ENCODE assay signal across 28 mouse cellular contexts in the genomic region with DNA sequence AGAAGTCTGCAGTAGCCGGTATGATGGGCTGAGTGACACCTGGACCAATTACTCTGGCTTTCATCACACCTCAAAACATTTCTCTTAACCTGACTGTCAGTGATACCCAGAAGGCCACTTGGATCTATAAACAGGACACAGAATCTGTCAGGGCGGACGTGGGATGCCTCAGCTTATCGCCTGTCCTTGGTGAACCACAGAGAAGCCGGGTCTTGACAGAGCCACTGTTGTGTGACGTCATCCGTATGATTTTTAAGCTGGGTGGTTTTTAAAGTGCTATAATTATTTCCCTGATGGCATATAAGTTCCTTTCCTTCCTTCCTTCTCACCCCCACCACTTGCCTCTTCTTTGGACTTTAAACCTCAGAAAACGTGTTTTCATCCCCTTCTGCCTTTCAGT. TPM values are rescaled to one million over a fixed set of nuclear protein-coding genes. Genes with fewer than 3 reads are reported as not detected.
DNase-seq lines count a peak whose midpoint lies in the region; ATAC-seq and TF ChIP-seq lines count a peak whose summit lies in the region.
"Had no signal": no experiment of that assay in that cellular context is flagged by ENCODE, and none has a peak within 500 bp of the region (broad histone marks: within the 10 kb centered on the region; RNA-seq: fewer than 3 reads in every experiment).

No protein-coding gene starts in this region.

- no peaks in the 10 kb centered on the region for H3K79me2 ChIP-seq in CH12.LX (replicated peaks; ENCODE audit: control insufficient read depth, extremely low read depth, insufficient read depth, poor library complexity, severe bottlenecking)

- no peaks in the 10 kb centered on the region for H3K27me3 ChIP-seq in kidney, embryonic 15.5 days
- H3K27me3 ChIP-seq in CH12.LX (replicated peaks), result no peaks in the 10 kb centered on the region
- H3K27me3 ChIP-seq: embryonic facial prominence, embryonic 13.5 days; forebrain, embryonic 12.5 days; forebrain, embryonic 15.5 days; heart, embryonic 12.5 days; heart, embryonic 15.5 days; Patski had no signal

- no peak for ATAC-seq in kidney, embryonic 15.5 days (replicated peaks; ENCODE audit: low FRiP score)
- ATAC-seq: forebrain, embryonic 15.5 days; hindbrain, postnatal 0 days; inflammation-experienced regulatory T-cells, adult 6 months; Patski had no signal

- DNase-seq in kidney, adult 18-20 months, result no peak
- peak; percentile 25 to 26 for DNase-seq in B cell, adult 2 months
- DNase-seq in CH12.LX (ENCODE audit: extremely low read depth), result peak; percentile 37
- no peak for DNase-seq in right cerebral cortex, adult 2 months (ENCODE audit: low spot score in 2 of 2)
- DNase-seq in cerebellum, postnatal 4 days (ENCODE audit: low spot score in 2 of 2), result no peak
- DNase-seq: adrenal gland, postnatal 10 days; cerebellum, adult 11 months; cerebellum, adult 2 months; cerebellum, adult 9-11 months; cerebellum, postnatal 25 days; embryo, embryonic 11 days; gastrocnemius, postnatal 10 days; heart, adult 18-20 months; heart, postnatal 10 days; heart, postnatal 4 days had no signal

- TF ChIP-seq POLR2A in CH12.LX (IDR thresholded peaks at IDR 0.05; ENCODE audit: low read depth, low read length), result no peak

- H3K4me3 ChIP-seq in kidney, embryonic 15.5 days (replicated peaks), result no peak overlapping the region
- H3K4me3 ChIP-seq in CH12.LX (replicated peaks in 1 of 3; ENCODE audit: low read depth in 2 of 3, low read length in 2 of 3, poor library complexity in 1 of 3), result no peak overlapping the region
- H3K4me3 ChIP-seq: embryonic facial prominence, embryonic 10.5 days; embryonic facial prominence, embryonic 13.5 days; erythroblast, embryonic 14.5 days; forebrain, embryonic 12.5 days; forebrain, embryonic 15.5 days; heart, embryonic 12.5 days; heart, embryonic 15.5 days had no signal

- H3K9me3 ChIP-seq in kidney, embryonic 15.5 days (replicated peaks), result no peaks in the 10 kb centered on the region
- H3K9me3 ChIP-seq in CH12.LX (replicated peaks; ENCODE audit: low read length), result no peaks in the 10 kb centered on the region
- H3K9me3 ChIP-seq: embryonic facial prominence, embryonic 10.5 days; embryonic facial prominence, embryonic 13.5 days; forebrain, embryonic 12.5 days; forebrain, embryonic 15.5 days; G1E; heart, embryonic 12.5 days; heart, embryonic 15.5 days had no signal

- dilution Hi-C loops in CH12.LX (cut with MboI; ENCODE audit: extremely low pct_ligation_motif_present, extremely low pct_unique_long_range_greater_than_20kb, low sequenced_read_pairs), result no loop called here

- TF ChIP-seq EP300 in CH12.LX (IDR thresholded peaks at IDR 0.05; ENCODE audit: low read length), result no peak

- TF ChIP-seq CTCF in CH12.LX (conservative IDR thresholded peaks at IDR 0.05 in 1 of 2, IDR thresholded peaks at IDR 0.05 in 1 of 2; ENCODE audit: low read depth in 2 of 2, low read length in 2 of 2), result no peak

- no peak overlapping the region for H3K9ac ChIP-seq in kidney, embryonic 15.5 days
- H3K9ac ChIP-seq in CH12.LX (ENCODE audit: insufficient read depth, low read depth), result no peak overlapping the region
- H3K9ac ChIP-seq: embryonic facial prominence, embryonic 13.5 days; forebrain, embryonic 12.5 days; forebrain, embryonic 15.5 days; heart, embryonic 12.5 days; heart, embryonic 15.5 days; hindbrain, embryonic 14.5 days had no signal

- whole genome bisulfite sequencing in kidney, embryonic 15.5 days, result 67% methylated on average over 8 of the region's 8 CpGs

- peaks cover 57% of the 10 kb centered on the region for H3K36me3 ChIP-seq in kidney, embryonic 15.5 days
- peaks cover 0 to 23% of the 10 kb centered on the region in 2 experiments for H3K36me3 ChIP-seq in CH12.LX (replicated peaks in 1 of 2; ENCODE audit: control insufficient read depth in 1 of 2, insufficient read depth in 1 of 2, low read length in 1 of 2)
- H3K36me3 ChIP-seq: G1E had no signal

- no peak overlapping the region for H3K4me2 ChIP-seq in kidney, embryonic 15.5 days
- H3K4me2 ChIP-seq in CH12.LX (ENCODE audit: insufficient read depth, low read depth, poor library complexity, severe bottlenecking), result peak overlapping the region; percentile 81
- H3K4me2 ChIP-seq: embryonic facial prominence, embryonic 13.5 days; forebrain, embryonic 12.5 days; forebrain, embryonic 15.5 days; heart, embryonic 12.5 days; heart, embryonic 15.5 days; hindbrain, embryonic 14.5 days had no signal

- peaks cover 32% of the 10 kb centered on the region for H3K4me1 ChIP-seq in kidney, embryonic 15.5 days
- peaks cover 10 to 58% of the 10 kb centered on the region in 2 experiments; a peak in 3 of 4 replicates for H3K4me1 ChIP-seq in CH12.LX (ENCODE audit: control insufficient read depth in 1 of 2, insufficient read depth in 2 of 2)
- H3K4me1 ChIP-seq: embryonic facial prominence, embryonic 10.5 days; embryonic facial prominence, embryonic 13.5 days; heart, embryonic 15.5 days had no signal

- in situ Hi-C loops in CH12.LX (cut with MboI; ENCODE audit: low pct_ligation_motif_present, low pct_unique_long_range_greater_than_20kb, low sequenced_read_pairs), result loop anchor here (5.0 kb wide), 1 partner anchor 34 kb away; no protein-coding TSS in a partner anchor

- TF ChIP-seq RAD21 in CH12.LX (IDR thresholded peaks at IDR 0.05; ENCODE audit: low read depth, low read length), result no peak

- H3K27ac ChIP-seq in kidney, embryonic 15.5 days, result 0 out of 2 replicates have a peak overlapping the region, but pooled peaks have one; percentile 58
- no peak overlapping the region for H3K27ac ChIP-seq in CH12.LX (ENCODE audit: insufficient read depth, low read depth)
- H3K27ac ChIP-seq: embryonic facial prominence, embryonic 10.5 days; embryonic facial prominence, embryonic 13.5 days; forebrain, embryonic 12.5 days; forebrain, embryonic 15.5 days; heart, embryonic 15.5 days; hindbrain, embryonic 14.5 days; hindbrain, postnatal 0 days had no signal

TF ChIP-seq in CH12.LX, 34 proteins besides CTCF, POLR2A, EP300 and RAD21:
- TF ChIP-seq USF2 (conservative IDR thresholded peaks at IDR 0.05; ENCODE audit: low read depth, low read length) (no peak), JUND (conservative IDR thresholded peaks at IDR 0.05; ENCODE audit: low read depth, low read length) (no peak; the same call in 1 of the 2 replicates), KAT2A (IDR thresholded peaks at IDR 0.05; ENCODE audit: insufficient replicate concordance, low read length) (no peak), MAZ (IDR thresholded peaks at IDR 0.05; ENCODE audit: low read depth, low read length) (no peak), POLR2AphosphoS2 (IDR thresholded peaks at IDR 0.05; ENCODE audit: low read depth, low read length) (no peak), IRF4 (IDR thresholded peaks at IDR 0.05; ENCODE audit: low read depth, low read length) (no peak), UBTF (IDR thresholded peaks at IDR 0.05; ENCODE audit: low read depth, low read length) (no peak), CHD2 (IDR thresholded peaks at IDR 0.05; ENCODE audit: low read length) (no peak), USF1 (IDR thresholded peaks at IDR 0.05; ENCODE audit: low read depth, low read length) (no peak), ZMIZ1 (IDR thresholded peaks at IDR 0.05; ENCODE audit: low read depth, low read length) (no peak), TBP (conservative IDR thresholded peaks at IDR 0.05; ENCODE audit: low read depth, low read length) (no peak)

RNA-seq across cellular contexts. Expression of gene Tfam, which starts 20.4 kb away (rescaled TPM):
- polyA plus RNA-seq in kidney, embryonic 15.5 days (2015; fragmentation: Nextera tagmentation; extraction: Ambion mirVana), result 82.9 and 87.4 TPM in 2 replicates
- total RNA-seq in CH12.LX (2012; rRNA removed) (45.8 and 65.6 TPM in 2 replicates), CH12.LX (2014; rRNA removed) (113 and 174 TPM in 2 replicates)
- polyA plus RNA-seq in CH12.LX (2012; ENCODE audit: insufficient read length, low read depth), result 108 and 123 TPM in 2 replicates

RNA-seq across cellular contexts. Expression of gene Ube2d1, which starts 26.5 kb away (rescaled TPM):
- 60.5 and 62.8 TPM in 2 replicates for polyA plus RNA-seq in kidney, embryonic 15.5 days (2015; fragmentation: Nextera tagmentation; extraction: Ambion mirVana)
- total RNA-seq in CH12.LX (2012; rRNA removed) (1.0 TPM in 2 replicates), CH12.LX (2014; rRNA removed) (2.6 and 3.8 TPM in 2 replicates)
- polyA plus RNA-seq in CH12.LX (2012; ENCODE audit: insufficient read length, low read depth), result 5.3 and 7.7 TPM in 2 replicates
- polyA plus RNA-seq: erythroblast, embryonic 14.5 days; G1E had no signal

Comparison
In these comparisons a context has a peak if more than half of its experiments do, and no peak if none do; other contexts are left out.
1. DNase-seq: peak in B cell, adult 2 months (2 of 2) and CH12.LX (single experiment); none in kidney, adult 18-20 months (single experiment), right cerebral cortex, adult 2 months (0 of 2) and cerebellum, postnatal 4 days (0 of 2).